ENCODE assay signal across 8 mouse cellular contexts in genomic region chr5:88721003-88721475, GRCm38 (mm10). TPM values are rescaled to one million over a fixed set of nuclear protein-coding genes. Genes with fewer than 3 reads are reported as not detected.
A peak's percentile ranks its signal among the peaks of the same experiment; 100 is the strongest.
DNase-seq lines count a peak whose midpoint lies in the region; ATAC-seq and TF ChIP-seq lines count a peak whose summit lies in the region.

No protein-coding gene starts in this region.

- WGBS in lung, adult 2 months = under 1% methylated on average over 37 of the region's 38 CpGs
- WGBS in embryonic facial prominence, embryonic 13.5 days = 0% methylated on average over 30 of the region's 38 CpGs

- peak overlapping the region; percentile 99 for H3ac ChIP-seq in myocyte (ENCODE audit: control insufficient read depth, insufficient read length)

- H3K4me3 ChIP-seq in lung, adult 2 months (replicated peaks; ENCODE audit: extremely low read depth, low read depth, low read length) = peak overlapping the region; percentile 98
- H3K4me3 ChIP-seq in embryonic facial prominence, embryonic 13.5 days = peak overlapping the region; percentile 98
- H3K4me3 ChIP-seq in myocyte = peak overlapping the region; percentile 79

- peaks cover 51% of the 10 kb centered on the region for H3K79me2 ChIP-seq in myocyte (ENCODE audit: control insufficient read depth, insufficient read depth)

- H3K9me3 ChIP-seq in embryonic facial prominence, embryonic 13.5 days = no peaks in the 10 kb centered on the region

- H3K9ac ChIP-seq in embryonic facial prominence, embryonic 13.5 days = peak overlapping the region; percentile 95

- no peak for TF ChIP-seq POLR2A in lung, adult 2 months (IDR thresholded peaks at IDR 0.05; ENCODE audit: borderline replicate concordance, extremely low read depth, low read depth, low read length)
- TF ChIP-seq POLR2A in myocyte (IDR thresholded peaks at IDR 0.05; ENCODE audit: insufficient read length, low read depth) = no peak

- peak; percentile 72 for ATAC-seq in embryonic facial prominence, embryonic 13.5 days (ENCODE audit: insufficient number of reproducible peaks, insufficient read depth, low FRiP score, low TSS enrichment, low read depth)
- peak; percentile 36 for ATAC-seq in inflammation-experienced regulatory T-cells, adult 6 months
- ATAC-seq in megakaryocyte progenitor cell, adult 5-6 weeks (replicated peaks; ENCODE audit: poor library complexity) = no peak

- H3K27ac ChIP-seq in embryonic facial prominence, embryonic 13.5 days = peak overlapping the region; percentile 95

- H3K4me2 ChIP-seq in embryonic facial prominence, embryonic 13.5 days = peak overlapping the region; percentile 96
- H3K4me2 ChIP-seq in myocyte (ENCODE audit: low read depth) = peak overlapping the region; percentile 94

- H3K27me3 ChIP-seq in embryonic facial prominence, embryonic 13.5 days = no peaks in the 10 kb centered on the region
- no peaks in the 10 kb centered on the region for H3K27me3 ChIP-seq in myocyte (ENCODE audit: control insufficient read depth, insufficient read depth, insufficient read length)

- H3K36me3 ChIP-seq in embryonic facial prominence, embryonic 13.5 days = no peaks in the 10 kb centered on the region
- H3K36me3 ChIP-seq in myocyte (ENCODE audit: control insufficient read depth, insufficient read depth) = no peaks in the 10 kb centered on the region

- no peak for DNase-seq in lung, adult 2 months
- DNase-seq in lung, postnatal 36 days = no peak
- DNase-seq in frontal cortex, adult 2 months (ENCODE audit: extremely low spot score in 1 of 2, low spot score in 1 of 2) = no peak
- DNase-seq in B cell, adult 2 months = no peak

- peaks cover 15% of the 10 kb centered on the region for H3K4me1 ChIP-seq in lung, adult 2 months (ENCODE audit: control insufficient read depth, insufficient read depth, low read length)
- H3K4me1 ChIP-seq in embryonic facial prominence, embryonic 13.5 days = peaks cover 18% of the 10 kb centered on the region

- TF ChIP-seq CTCF in lung, adult 2 months (IDR thresholded peaks at IDR 0.05; ENCODE audit: insufficient read depth, low read length) = no peak

TF ChIP-seq in myocyte, 11 proteins besides CTCF, POLR2A, EP300 and RAD21:
- TF ChIP-seq REST (IDR thresholded peaks at IDR 0.05; ENCODE audit: insufficient read depth, insufficient read length) (no peak), MAX (IDR thresholded peaks at IDR 0.05; ENCODE audit: low read depth) (no peak), TCF3 (IDR thresholded peaks at IDR 0.05; ENCODE audit: insufficient read length, low read depth) (no peak), SRF (IDR thresholded peaks at IDR 0.05; ENCODE audit: control insufficient read depth, insufficient read length, low read depth) (no peak), TCF12 (IDR thresholded peaks at IDR 0.05; ENCODE audit: insufficient read depth, poor library complexity, severe bottlenecking) (no peak), CEBPB (IDR thresholded peaks at IDR 0.05; ENCODE audit: insufficient read depth, poor library complexity, severe bottlenecking) (no peak), E2F4 (IDR thresholded peaks at IDR 0.05; ENCODE audit: insufficient read depth) (no peak), MYOD1 (IDR thresholded peaks at IDR 0.05; ENCODE audit: control insufficient read depth in 1 of 3, insufficient read length in 2 of 3, low read depth in 2 of 3) (no peak), POLR2AphosphoS2 (IDR thresholded peaks at IDR 0.05; ENCODE audit: insufficient read length, low read depth) (no peak), MYOG (IDR thresholded peaks at IDR 0.05; ENCODE audit: control insufficient read depth in 1 of 3, insufficient read depth in 1 of 3, insufficient read length in 2 of 3, low read depth in 2 of 3) (no peak), USF1 (IDR thresholded peaks at IDR 0.05; ENCODE audit: low read depth) (no peak)

RNA-seq across cellular contexts. Expression of gene Mob1b, which starts 0.4 kb away (rescaled TPM):
- 3.2 and 7.1 TPM in 2 replicates for polyA plus RNA-seq in lung, adult 2 months (2012; rRNA removed)
- polyA plus RNA-seq in embryonic facial prominence, embryonic 13.5 days (2015; fragmentation: Nextera tagmentation; extraction: Ambion mirVana) = 10.8 and 12.4 TPM in 2 replicates
- 10 to 100 TPM in 1 of 3 experiments, 1 to 10 TPM in 2; 8.8 to 11.5 (median 8.9) TPM for polyA plus RNA-seq in inflammation-experienced regulatory T-cells, adult 6 months (2017; shearing (Covaris generic))
- polyA plus RNA-seq in myocyte (2012; fragmentation: generic; extraction: Trizol) = 4.6 TPM
- total RNA-seq in megakaryocyte progenitor cell, adult 5-6 weeks (2015) = 29.4 and 34.6 TPM in 2 replicates
- total RNA-seq in megakaryocyte progenitor cell, adult 5-6 weeks (2017) = 8.7 and 9.0 TPM in 2 replicates
- 12.4 and 13.2 TPM in 2 replicates for polyA plus RNA-seq in frontal cortex, adult 2 months (2012; rRNA removed)

RNA-seq across cellular contexts. Expression of gene Dck, which starts 43.8 kb away (rescaled TPM):
- 2.1 and 3.3 TPM in 2 replicates for polyA plus RNA-seq in lung, adult 2 months (2012; rRNA removed)
- polyA plus RNA-seq in embryonic facial prominence, embryonic 13.5 days (2015; fragmentation: Nextera tagmentation; extraction: Ambion mirVana) = 48.6 and 52.1 TPM in 2 replicates
- polyA plus RNA-seq in inflammation-experienced regulatory T-cells, adult 6 months (2017; shearing (Covaris generic)) = 10 to 100 TPM; 39.4 to 97.7 (median 42.7) TPM
- 4.2 TPM for polyA plus RNA-seq in myocyte (2012; fragmentation: generic; extraction: Trizol)
- 44.5 and 48.0 TPM in 2 replicates for total RNA-seq in megakaryocyte progenitor cell, adult 5-6 weeks (2015)
- 19.6 and 26.6 TPM in 2 replicates for total RNA-seq in megakaryocyte progenitor cell, adult 5-6 weeks (2017)
- polyA plus RNA-seq in frontal cortex, adult 2 months (2012; rRNA removed) = 16.0 and 17.1 TPM in 2 replicates

RNA-seq across cellular contexts. Expression of gene Grsf1, which starts 45.1 kb away (rescaled TPM):
- 20.1 and 23.5 TPM in 2 replicates for polyA plus RNA-seq in lung, adult 2 months (2012; rRNA removed)
- polyA plus RNA-seq in embryonic facial prominence, embryonic 13.5 days (2015; fragmentation: Nextera tagmentation; extraction: Ambion mirVana) = 55.3 and 58.9 TPM in 2 replicates
- 10 to 100 TPM in 1 of 3 experiments, 1 to 10 TPM in 2; 5.7 to 10.0 (median 7.8) TPM for polyA plus RNA-seq in inflammation-experienced regulatory T-cells, adult 6 months (2017; shearing (Covaris generic))
- polyA plus RNA-seq in myocyte (2012; fragmentation: generic; extraction: Trizol) = 29.5 TPM
- total RNA-seq in megakaryocyte progenitor cell, adult 5-6 weeks (2015) = 77.0 and 80.8 TPM in 2 replicates
- total RNA-seq in megakaryocyte progenitor cell, adult 5-6 weeks (2017) = 72.6 and 74.0 TPM in 2 replicates
- polyA plus RNA-seq in frontal cortex, adult 2 months (2012; rRNA removed) = 80.3 and 82.5 TPM in 2 replicates
